ENCODE assay signal across 10 mouse cellular contexts in the genomic region with DNA sequence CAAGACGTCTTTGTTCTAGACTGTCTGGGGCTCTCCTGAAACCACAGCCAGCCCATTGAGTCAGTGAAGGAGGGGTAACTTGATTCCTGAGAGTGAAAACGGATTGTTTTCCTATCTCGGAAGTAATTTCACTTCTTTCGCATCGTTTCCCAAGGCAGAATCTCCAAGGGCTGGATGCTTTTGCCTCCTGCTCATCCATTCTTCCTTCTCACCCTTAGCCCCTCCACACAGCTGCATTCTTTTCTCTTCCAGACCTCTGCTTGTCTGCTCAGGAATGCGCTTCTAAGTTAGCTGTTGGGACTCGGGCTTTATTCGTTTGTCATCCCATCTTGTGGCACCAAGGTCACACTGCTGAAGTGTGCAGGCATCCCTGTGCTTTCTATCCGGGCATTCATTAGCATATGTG. TPM values are rescaled to one million over a fixed set of nuclear protein-coding genes. Genes with fewer than 3 reads are reported as not detected.
DNase-seq lines count a peak whose midpoint lies in the region; ATAC-seq lines count a peak whose summit lies in the region.
"Had no signal": no experiment of that assay in that cellular context is flagged by ENCODE, and none has a peak within 500 bp of the region (broad histone marks: within the 10 kb centered on the region; RNA-seq: fewer than 3 reads in every experiment).

No protein-coding gene starts in this region.

- 21% methylated on average over 9 of the region's 9 CpGs for WGBS in kidney, embryonic 16.5 days
- WGBS in embryonic facial prominence, embryonic 12.5 days: 11% methylated on average over 9 of the region's 9 CpGs
- WGBS in hindbrain, embryonic 15.5 days: 10% methylated on average over 9 of the region's 9 CpGs
- 17% methylated on average over 9 of the region's 9 CpGs for WGBS in neural tube, embryonic 15.5 days

- H3K4me1 ChIP-seq in kidney, embryonic 16.5 days (ENCODE audit: insufficient read depth, low read length): peaks cover 54% of the 10 kb centered on the region
- H3K4me1 ChIP-seq in embryonic facial prominence, embryonic 12.5 days: peaks cover 62% of the 10 kb centered on the region
- H3K4me1 ChIP-seq in hindbrain, embryonic 15.5 days (replicated peaks): peaks cover 36% of the 10 kb centered on the region
- peaks cover 32% of the 10 kb centered on the region for H3K4me1 ChIP-seq in neural tube, embryonic 15.5 days

- ATAC-seq in kidney, embryonic 16.5 days (ENCODE audit: low FRiP score, low TSS enrichment): no peak
- no peak for ATAC-seq in embryonic facial prominence, embryonic 12.5 days (ENCODE audit: insufficient number of reproducible peaks, insufficient read depth, low FRiP score, low TSS enrichment)
- no peak for ATAC-seq in hindbrain, embryonic 15.5 days (ENCODE audit: low FRiP score, low read depth)
- no peak for ATAC-seq in neural tube, embryonic 15.5 days (ENCODE audit: low FRiP score)
- ATAC-seq in erythroblast, adult 5-6 weeks (replicated peaks; ENCODE audit: low FRiP score, poor library complexity, severe bottlenecking): no peak

- H3K27ac ChIP-seq in kidney, embryonic 16.5 days (ENCODE audit: low read length): peak overlapping the region; percentile 82
- H3K27ac ChIP-seq in embryonic facial prominence, embryonic 12.5 days: peak overlapping the region; percentile 88
- peak overlapping the region; percentile 57; the same call in 1 of the 2 replicates for H3K27ac ChIP-seq in hindbrain, embryonic 15.5 days (replicated peaks)
- H3K27ac ChIP-seq in neural tube, embryonic 15.5 days (replicated peaks): peak overlapping the region; percentile 8; the same call in 1 of the 2 replicates

- H3K4me2 ChIP-seq in kidney, embryonic 16.5 days (replicated peaks; ENCODE audit: low read depth, low read length): no peak overlapping the region
- no peak overlapping the region for H3K4me2 ChIP-seq in embryonic facial prominence, embryonic 12.5 days (replicated peaks)
- no peak overlapping the region for H3K4me2 ChIP-seq in hindbrain, embryonic 15.5 days
- no peak overlapping the region for H3K4me2 ChIP-seq in neural tube, embryonic 15.5 days

- H3K9ac ChIP-seq in kidney, embryonic 16.5 days (replicated peaks; ENCODE audit: low read length): no peak overlapping the region
- no peak overlapping the region for H3K9ac ChIP-seq in embryonic facial prominence, embryonic 12.5 days
- no peak overlapping the region for H3K9ac ChIP-seq in hindbrain, embryonic 15.5 days
- H3K9ac ChIP-seq in neural tube, embryonic 15.5 days (replicated peaks): no peak overlapping the region

- no peaks in the 10 kb centered on the region for H3K9me3 ChIP-seq in kidney, embryonic 16.5 days (ENCODE audit: low read length)
- H3K9me3 ChIP-seq in embryonic facial prominence, embryonic 12.5 days: no peaks in the 10 kb centered on the region
- H3K9me3 ChIP-seq in hindbrain, embryonic 15.5 days: no peaks in the 10 kb centered on the region
- no peaks in the 10 kb centered on the region for H3K9me3 ChIP-seq in neural tube, embryonic 15.5 days (replicated peaks)
- H3K9me3 ChIP-seq: megakaryocyte, embryonic 14.5 days had no signal

- no peak overlapping the region for H3K4me3 ChIP-seq in kidney, embryonic 16.5 days (ENCODE audit: low read length)
- no peak overlapping the region for H3K4me3 ChIP-seq in embryonic facial prominence, embryonic 12.5 days
- H3K4me3 ChIP-seq in hindbrain, embryonic 15.5 days: no peak overlapping the region
- H3K4me3 ChIP-seq in neural tube, embryonic 15.5 days (replicated peaks): no peak overlapping the region

- no peaks in the 10 kb centered on the region for H3K27me3 ChIP-seq in kidney, embryonic 16.5 days (ENCODE audit: insufficient read depth, low read length)
- H3K27me3 ChIP-seq in embryonic facial prominence, embryonic 12.5 days: no peaks in the 10 kb centered on the region
- no peaks in the 10 kb centered on the region for H3K27me3 ChIP-seq in hindbrain, embryonic 15.5 days
- H3K27me3 ChIP-seq in neural tube, embryonic 15.5 days (replicated peaks): no peaks in the 10 kb centered on the region
- H3K27me3 ChIP-seq: megakaryocyte, embryonic 14.5 days had no signal

- no peaks in the 10 kb centered on the region for H3K36me3 ChIP-seq in kidney, embryonic 16.5 days (ENCODE audit: insufficient read depth, low read length)
- no peaks in the 10 kb centered on the region for H3K36me3 ChIP-seq in embryonic facial prominence, embryonic 12.5 days
- H3K36me3 ChIP-seq in hindbrain, embryonic 15.5 days: no peaks in the 10 kb centered on the region
- no peaks in the 10 kb centered on the region for H3K36me3 ChIP-seq in neural tube, embryonic 15.5 days

- no peak for DNase-seq in kidney, postnatal 10 days
- no peak for DNase-seq in adrenal gland, postnatal 36 days
- DNase-seq: cerebellum, postnatal 36 days; kidney, adult 18-20 months had no signal

RNA-seq across cellular contexts. Expression of a gene that starts 46.7 kb away (rescaled TPM):
- polyA plus RNA-seq in kidney, embryonic 16.5 days (2015; fragmentation: Nextera tagmentation; extraction: Ambion mirVana): 4.4 and 5.3 TPM in 2 replicates
- polyA plus RNA-seq in embryonic facial prominence, embryonic 12.5 days (2016; fragmentation: Nextera tagmentation; extraction: Ambion mirVana): 17.3 and 19.9 TPM in 2 replicates
- 7.8 and 9.7 TPM in 2 replicates for polyA plus RNA-seq in hindbrain, embryonic 15.5 days (2015; fragmentation: Nextera tagmentation; extraction: Ambion mirVana)
- 3.9 and 4.8 TPM in 2 replicates for polyA plus RNA-seq in neural tube, embryonic 15.5 days (2015; fragmentation: Nextera tagmentation; extraction: Ambion mirVana)
- 7.5 and 9.0 TPM in 2 replicates for total RNA-seq in erythroblast, adult 5-6 weeks (2015; ENCODE audit: low replicate concordance)
- total RNA-seq in erythroblast, adult 5-6 weeks (2017; ENCODE audit: low replicate concordance): 7.6 and 9.8 TPM in 2 replicates
- 10 to 100 TPM in 1 of 2 experiments, 1 to 10 TPM in 1; 6.1 to 10.4 TPM for total RNA-seq in adrenal gland, postnatal 36 days (2021)

Comparison
In these comparisons a context has a peak if more than half of its experiments do, and no peak if none do; other contexts are left out.
1. H3K27ac ChIP-seq: peak in every context shown above with its lines; median percentile 88 in embryonic facial prominence, embryonic 12.5 days; 82 in kidney, embryonic 16.5 days; 57 in hindbrain, embryonic 15.5 days; 8 in neural tube, embryonic 15.5 days.